Mouse (Mus musculus): ENCODE measurements at regions not wholly inside any gene's neighbourhood (a gene's known extent, or its start where the extent isn't known, plus 50 kb on each side); places are given as distances from the start of the nearest gene placed in this dataset.
A peak's percentile ranks its signal among the peaks of the same experiment; 100 is the strongest.

DNA sequence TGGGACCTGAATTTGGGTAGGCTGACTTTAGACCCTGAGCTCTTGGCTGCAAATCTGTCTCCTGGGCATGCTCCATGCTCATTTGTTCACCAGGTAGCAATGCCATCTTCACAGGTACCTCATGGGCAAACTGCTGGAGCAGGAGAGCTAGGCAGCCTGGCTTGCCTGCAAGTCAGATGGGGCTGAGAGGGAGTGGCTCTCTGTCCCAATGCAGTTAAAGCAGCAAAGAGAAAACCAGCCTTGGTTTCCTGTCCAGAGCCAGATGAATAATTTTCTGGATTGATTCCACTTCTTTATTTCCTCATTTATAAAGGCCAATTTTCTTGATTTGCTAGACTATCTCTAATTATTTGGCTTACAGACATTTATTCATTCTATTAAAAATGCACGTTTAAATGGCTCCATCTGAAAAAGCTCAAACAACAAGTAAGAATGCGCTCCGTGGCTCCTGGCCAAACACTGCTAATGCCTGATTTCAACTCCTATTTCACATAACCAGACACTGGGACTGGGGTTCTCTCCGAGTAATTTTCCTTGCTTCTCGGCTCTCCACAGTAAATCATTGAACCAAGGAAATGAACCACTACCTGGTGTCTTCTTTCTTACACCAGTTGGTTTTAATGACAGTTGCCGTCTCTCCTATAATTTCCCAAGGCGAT, 60.5 kb downstream of the Rsl24d1 start:
- no peak for ATAC-seq (replicated peaks; ENCODE audit: poor library complexity)

DNA sequence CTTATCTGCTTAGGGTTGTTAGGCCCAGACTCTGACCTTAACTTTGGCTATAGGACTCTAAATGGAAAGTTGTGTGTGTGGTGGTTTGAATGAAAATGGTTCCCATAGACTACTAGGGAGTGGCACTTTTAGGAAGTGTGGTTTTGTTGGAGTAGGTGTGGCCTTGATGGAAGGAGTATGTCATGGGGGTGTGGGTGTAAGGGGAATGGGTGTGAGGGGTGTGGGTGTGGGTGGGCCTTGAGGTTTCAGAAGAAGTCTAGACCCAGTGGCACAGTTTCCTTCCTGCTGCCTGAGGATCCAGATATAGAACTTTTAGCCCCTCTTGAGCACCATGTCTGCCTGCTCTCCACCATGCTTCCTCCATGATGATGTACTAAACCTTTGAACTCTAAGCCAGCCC, 63.4 kb downstream of the Rsl24d1 start:
- ATAC-seq (replicated peaks; ENCODE audit: poor library complexity): peak; percentile 39; the same call in 1 of the 2 replicates

DNA sequence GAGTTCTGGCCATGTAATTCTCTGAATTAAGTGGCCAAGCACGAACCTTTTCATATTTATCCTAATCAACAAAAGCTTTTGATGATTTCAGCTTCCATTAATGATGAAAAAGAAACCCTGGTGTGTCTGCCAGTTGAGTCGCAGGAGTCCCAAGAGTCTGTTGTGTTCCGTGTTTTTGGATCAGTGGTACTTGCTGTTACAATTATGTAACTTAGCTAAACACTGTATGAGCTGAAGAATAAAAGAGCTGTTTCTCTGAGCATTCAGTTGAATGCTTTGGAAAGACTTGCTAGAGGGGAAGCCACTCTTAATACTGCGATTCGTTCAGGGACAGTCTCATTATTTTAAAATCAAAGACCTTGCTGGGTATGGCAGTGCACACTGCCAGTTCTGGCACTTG, 70.1 kb downstream of the Rsl24d1 start:
- no peak for ATAC-seq (replicated peaks; ENCODE audit: poor library complexity)

DNA sequence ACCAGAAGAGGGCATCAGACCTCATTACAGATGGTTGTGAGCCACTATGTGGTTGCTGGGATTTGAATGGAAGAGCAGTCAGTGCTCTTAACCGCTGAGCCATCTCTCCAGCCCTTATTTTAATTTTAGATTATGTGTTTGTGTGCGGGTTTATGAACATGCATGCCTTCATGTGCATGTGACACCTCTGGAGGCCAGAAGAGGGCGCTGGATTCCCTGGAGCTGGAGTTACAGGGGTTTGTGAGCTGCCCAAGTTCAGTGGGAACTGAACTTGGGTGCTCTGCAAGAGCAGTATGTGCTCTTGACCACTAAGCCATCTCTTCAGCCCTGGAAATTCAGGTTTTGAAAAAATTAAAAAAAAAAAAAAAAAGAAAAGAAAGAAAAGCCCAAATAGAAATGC, 71.7 kb downstream of the Rsl24d1 start:
- ATAC-seq (replicated peaks; ENCODE audit: poor library complexity): no peak

DNA sequence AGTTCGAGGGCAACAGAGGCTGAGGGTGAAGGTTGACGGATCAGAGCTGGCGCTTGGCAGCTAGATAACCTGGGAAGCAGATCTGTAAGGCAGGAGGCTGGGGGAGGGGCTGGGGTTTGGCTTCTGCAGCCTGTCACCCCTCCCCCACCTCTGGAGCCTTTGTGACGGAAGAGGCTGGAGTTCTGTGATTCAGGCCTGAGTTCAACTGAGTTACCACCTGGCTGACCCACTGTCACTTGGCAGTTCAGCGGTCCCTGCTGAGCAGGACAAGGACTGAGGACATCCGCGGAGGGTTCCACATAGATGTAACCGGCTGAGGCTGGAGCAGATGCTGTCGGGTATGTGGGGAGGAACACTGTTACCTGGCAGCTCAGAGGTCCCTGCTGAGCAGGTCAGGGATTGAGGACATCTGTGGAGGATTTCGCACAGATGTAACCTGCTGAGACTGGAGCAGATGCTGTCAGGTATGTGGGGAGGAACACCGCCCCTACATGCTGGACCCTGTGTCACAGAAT, 79.1 kb downstream of the Rsl24d1 start:
- no peak for ATAC-seq (replicated peaks; ENCODE audit: poor library complexity)

DNA sequence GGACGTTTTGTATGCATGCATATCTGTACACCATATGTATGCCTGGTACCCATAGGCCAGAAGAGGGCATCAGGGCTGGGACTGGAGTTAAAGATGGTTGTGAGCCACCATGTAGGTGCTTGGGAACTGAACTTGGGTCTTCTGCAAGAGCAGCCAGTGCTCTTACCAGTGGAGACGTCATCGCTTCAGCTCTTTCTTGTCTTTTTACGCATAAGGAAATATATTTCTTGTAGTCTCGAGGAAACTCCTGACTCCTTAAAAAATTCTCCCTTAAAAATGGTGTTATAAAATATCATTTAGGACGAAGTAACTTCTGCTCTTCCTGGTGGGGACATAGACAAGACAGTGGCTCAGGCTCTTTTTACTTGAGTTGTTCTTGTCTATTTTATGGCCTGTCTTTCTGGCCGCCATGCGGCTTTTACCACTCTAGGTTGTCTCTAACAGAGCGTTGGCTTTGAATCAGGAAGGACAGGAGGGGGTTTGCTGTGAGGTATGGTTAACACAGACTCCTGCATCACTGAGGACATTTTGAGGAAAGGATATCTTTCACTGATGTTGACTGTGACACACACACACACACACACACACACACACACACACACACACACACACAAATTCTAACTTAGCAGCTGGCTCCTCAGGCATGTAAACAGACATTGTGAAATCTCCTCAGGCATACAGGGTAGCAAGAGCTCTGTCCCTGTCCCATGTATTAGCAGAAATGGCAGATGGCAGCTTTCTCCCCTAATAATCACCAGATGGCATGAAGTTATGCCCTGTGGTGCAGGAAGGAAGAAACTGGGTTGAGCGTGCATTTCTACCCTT, 85.2 kb downstream of the Rsl24d1 start:
- no peak for ATAC-seq (replicated peaks; ENCODE audit: poor library complexity)

DNA sequence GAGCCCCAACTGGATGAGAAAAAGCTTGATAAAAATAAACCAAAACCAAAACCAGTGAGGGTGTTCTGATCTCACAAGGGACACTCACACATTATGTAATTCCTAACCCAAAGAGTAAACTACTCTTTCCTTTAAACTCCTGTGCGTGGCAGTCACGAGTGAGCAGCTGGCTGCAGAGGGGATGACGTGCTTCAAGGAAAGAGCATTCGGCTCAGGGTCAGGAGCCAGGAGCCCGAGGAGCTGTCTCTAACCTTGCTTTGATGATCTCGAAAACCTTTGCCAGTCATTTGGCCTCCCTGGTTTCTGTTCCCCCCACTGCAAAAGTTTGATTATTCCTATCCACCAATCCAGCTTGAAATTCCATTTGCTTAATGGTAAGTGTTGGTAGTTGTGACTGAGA, 109.9 kb downstream of the Rsl24d1 start:
- ATAC-seq (replicated peaks; ENCODE audit: poor library complexity): no peak

DNA sequence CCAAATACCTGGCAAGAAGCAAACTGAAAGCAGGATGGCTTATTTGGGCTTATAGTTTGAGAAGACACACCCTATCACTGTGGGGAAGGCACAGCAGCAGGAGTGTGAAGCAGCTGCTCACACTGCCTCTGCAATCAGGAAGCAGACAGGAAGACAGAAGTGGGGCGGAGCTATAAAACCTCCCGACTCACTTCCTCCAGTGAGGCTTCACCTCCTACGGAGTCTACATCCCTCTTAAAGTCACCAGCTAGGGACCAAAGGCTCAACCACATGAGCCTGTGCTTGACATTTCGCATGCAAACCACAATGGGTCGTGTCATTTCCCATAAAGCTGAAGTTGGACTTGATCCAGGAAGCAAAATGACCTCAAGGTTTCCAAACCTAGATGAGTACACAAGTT, 127.0 kb downstream of the Rsl24d1 start:
- ATAC-seq (replicated peaks; ENCODE audit: poor library complexity): peak; percentile 100

DNA sequence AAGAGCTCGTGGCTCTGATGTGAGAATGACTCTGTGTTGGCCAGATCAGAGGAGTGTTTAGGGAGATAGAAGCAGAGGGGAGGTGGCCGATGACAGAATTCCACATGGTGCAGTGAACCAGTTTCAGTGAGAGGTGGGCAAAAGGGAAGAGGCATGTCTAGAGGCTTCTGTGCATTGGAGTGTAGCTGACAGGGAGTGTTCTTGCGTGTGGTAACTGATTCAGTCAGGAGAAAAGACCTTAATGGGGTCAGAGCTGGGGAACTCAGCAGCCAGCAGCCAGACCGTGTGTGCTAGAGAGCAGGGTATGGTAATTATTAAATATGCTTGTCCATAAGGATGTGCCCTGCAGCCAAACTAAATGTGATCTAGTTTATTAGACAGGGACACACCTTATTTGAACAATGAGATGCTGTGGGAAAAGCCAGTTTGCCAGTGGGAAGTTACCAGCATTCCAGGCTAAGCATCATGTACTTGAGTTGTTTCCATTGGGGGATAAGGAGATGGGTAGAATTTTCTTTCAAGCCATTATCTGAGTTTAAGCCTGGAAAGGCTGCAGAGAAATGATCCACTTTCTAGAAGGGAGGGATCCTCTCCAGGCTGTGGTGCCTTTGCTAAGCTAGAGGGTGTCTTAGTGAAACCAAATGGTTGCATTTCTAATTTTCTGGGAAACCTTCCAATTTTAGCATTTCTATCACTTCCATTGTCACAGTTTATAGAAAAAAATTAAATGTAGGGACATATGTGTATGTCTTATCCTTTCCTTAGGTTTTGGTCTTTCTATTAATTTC, 129.5 kb downstream of the Rsl24d1 start:
- no peak for ATAC-seq (replicated peaks; ENCODE audit: poor library complexity)

DNA sequence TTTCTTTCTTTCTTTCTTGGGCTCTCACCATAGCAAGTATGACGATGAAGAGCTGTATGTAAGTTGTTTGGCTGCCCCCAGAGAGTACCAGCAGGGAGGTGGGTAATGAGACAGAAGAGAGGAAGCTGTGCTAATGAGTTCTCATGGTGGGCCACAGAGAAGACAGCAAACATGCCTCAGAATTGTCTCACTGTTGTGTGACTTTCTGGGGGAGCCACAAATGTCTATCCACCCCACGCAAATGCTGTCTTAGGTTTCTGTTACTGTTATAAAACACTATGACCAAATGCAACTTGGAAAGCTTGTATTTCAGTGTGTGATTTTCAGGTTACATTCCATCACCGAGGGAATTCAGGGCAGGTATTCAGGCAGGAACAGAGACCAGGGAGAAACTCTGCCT, 131.0 kb downstream of the Rsl24d1 start:
- no peak for ATAC-seq (replicated peaks; ENCODE audit: poor library complexity)

DNA sequence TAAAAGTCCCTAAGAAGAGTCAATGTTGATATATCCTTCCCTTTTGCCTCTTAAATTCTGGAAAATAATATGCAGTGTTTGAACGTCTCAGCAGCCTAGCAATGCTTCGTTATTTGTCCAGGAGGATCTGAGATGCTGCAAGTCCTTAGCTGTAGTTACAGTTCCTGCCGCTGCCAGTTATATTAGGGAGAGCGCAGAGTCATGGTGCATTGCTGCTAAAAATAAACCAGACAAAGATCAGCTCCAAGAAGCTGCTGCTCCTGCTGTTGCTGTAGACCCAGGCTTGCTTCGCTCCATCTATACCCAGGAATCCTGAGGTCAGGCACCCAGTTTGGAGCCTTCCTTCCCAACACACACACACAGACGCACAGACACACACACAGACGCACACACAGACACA, 132.3 kb downstream of the Rsl24d1 start:
- ATAC-seq (replicated peaks; ENCODE audit: poor library complexity): no peak

DNA sequence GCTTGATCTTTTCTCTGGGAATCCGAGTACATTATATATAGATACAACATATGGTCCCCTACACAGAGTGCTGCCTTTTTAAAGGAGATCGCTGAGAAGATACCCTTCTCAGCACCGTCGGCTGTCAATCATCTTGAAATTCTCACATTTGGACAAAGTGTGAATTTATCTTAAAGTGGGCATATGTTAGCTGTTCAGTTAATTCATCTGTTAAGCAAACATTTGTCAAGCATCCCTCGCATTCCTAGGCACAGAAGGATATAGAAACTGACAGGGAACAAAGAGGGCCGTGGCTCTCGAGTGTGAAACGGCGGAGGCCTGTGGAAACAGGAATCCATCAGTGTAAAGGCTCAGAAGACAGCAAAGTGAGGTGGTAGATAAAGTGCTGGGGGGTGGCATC, 144.9 kb downstream of the Rsl24d1 start:
- no peak for ATAC-seq (replicated peaks; ENCODE audit: poor library complexity)

DNA sequence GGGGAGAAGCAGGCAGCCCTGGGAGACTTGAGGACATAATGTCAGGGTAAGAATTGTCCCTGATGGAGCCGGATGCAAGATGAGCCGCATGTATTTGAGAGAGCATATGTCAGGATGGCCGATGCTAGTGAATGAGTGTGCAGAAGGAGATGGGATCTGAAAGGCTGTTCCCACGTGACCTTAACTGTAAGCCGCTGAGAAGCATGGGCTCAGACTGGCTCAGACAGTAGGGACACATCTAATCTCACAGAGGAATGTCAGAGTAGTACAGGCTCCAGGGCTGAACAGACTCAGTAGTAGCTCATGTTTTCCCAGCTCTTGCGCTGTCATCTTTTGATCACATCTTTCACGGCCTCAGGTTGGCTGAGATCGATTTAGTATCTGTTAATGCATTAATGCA, 145.4 kb downstream of the Rsl24d1 start:
- ATAC-seq (replicated peaks; ENCODE audit: poor library complexity): no peak

DNA sequence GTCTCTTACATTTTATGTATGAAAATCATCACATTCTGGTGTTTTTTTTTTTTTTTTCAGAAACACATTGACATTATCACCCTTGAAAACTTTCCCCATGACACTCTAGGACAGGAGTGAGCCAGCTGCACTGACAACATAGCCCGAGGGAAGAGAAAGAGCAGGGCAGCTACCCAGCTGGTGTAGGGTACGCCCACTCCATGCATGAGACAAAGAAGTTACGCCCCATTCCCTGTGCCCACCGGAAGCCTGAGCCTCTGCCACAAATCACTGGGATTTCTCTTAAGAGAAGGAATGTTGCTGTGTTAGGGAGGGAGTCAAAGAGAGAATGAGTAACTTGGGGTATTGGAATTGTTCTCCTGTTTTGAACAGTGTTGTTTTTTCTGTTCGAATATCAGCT, 149.5 kb downstream of the Rsl24d1 start:
- no peak for ATAC-seq (replicated peaks; ENCODE audit: poor library complexity)

DNA sequence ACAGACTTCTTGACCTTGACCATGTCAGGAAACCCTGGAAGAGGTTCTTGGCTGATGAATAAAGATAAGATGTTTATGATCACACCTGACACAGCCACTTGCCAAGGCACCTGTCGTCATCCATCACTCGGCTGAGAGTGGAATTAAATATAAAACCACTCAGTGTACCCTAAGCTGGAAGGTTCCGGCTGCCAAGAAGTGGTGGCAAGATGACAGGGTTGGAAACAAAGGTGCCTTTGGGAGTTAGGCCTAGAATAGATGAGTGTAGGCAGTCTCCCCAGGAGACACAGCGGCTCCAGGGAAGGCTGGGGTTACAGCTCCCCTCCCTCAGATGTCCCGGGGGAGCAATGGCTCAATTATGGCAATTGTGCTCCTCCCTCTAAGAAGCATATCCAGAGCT, 157.0 kb downstream of the Rsl24d1 start:
- ATAC-seq (replicated peaks; ENCODE audit: poor library complexity): no peak

DNA sequence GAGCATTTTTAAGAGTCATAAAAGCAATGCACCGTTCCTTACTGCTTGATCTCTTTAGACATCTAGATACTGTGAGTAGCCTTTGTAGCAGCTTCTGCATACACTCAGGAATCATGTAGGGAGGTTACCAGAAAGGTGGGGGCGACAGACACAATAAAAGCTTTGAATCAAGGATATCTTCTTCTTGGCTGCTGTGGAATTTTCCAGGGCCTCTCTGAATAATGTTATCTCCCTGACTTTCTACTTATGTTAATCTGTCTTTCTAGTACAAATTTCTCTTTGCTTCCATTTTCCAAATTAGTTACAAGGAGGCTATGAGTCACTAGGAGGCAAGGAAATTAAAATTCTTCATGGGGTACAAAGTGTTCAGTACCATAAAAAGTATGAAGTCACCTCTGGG, 159.4 kb downstream of the Rsl24d1 start:
- no peak for ATAC-seq (replicated peaks; ENCODE audit: poor library complexity)

DNA sequence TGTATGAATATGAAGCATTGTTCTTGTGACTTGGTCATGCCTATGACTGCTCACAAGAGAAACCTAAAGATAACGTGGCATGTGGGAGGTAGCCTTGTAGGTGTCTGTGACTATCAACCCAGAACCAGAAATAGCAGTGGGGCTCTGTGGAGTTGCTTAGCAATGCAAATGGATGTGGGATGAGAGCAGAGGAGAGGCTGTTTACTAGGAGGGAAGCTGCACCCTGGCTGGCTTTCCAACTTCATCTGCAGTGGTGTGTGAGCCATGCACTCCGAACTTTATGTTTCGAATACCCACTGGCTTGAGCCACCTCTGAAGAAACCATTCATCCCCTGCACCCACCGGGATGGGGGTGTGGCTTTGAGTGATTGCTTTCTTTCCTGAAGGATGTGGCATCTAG, 160.5 kb downstream of the Rsl24d1 start:
- no peak for ATAC-seq (replicated peaks; ENCODE audit: poor library complexity)

DNA sequence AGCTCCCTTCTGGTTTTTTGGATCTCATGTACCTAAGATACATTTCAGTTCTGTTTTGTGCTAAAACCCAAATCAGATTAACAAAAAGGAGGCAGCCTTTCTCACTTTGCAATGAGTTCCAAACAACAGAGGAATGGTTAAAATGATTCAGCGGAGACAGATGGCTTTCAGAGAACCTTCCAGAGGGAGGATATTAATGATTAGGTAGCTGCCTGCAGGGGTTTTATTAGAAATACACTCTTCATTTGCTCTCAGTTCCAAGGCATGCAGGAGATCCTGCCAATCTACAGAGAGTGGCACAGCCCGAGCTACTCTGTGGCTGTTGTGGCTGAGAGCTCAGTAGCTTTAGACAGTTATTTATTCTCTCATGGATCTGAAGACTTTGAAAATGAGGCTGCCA, 162.4 kb downstream of the Rsl24d1 start:
- no peak for ATAC-seq (replicated peaks; ENCODE audit: poor library complexity)

DNA sequence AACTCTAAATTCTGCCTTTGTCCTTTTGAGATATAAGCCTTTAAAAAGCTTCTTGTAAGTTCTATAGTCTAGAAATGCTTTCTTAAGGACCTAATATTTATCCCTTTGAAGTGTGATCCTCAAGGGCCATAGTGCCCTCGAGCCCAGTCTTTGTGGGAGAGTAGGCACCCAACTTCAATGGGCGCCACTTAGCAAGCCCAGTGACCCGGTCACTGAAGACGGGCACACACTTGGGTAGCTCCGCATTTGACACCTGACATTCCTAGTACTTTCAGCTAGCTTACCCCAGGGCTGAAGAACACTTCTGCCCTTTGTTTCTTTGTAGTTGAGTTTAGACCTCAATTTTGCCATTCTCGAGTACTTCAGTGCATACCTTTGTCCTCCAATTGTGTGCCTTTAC, 182.1 kb downstream of the Rsl24d1 start:
- no peak for ATAC-seq (replicated peaks; ENCODE audit: poor library complexity)

DNA sequence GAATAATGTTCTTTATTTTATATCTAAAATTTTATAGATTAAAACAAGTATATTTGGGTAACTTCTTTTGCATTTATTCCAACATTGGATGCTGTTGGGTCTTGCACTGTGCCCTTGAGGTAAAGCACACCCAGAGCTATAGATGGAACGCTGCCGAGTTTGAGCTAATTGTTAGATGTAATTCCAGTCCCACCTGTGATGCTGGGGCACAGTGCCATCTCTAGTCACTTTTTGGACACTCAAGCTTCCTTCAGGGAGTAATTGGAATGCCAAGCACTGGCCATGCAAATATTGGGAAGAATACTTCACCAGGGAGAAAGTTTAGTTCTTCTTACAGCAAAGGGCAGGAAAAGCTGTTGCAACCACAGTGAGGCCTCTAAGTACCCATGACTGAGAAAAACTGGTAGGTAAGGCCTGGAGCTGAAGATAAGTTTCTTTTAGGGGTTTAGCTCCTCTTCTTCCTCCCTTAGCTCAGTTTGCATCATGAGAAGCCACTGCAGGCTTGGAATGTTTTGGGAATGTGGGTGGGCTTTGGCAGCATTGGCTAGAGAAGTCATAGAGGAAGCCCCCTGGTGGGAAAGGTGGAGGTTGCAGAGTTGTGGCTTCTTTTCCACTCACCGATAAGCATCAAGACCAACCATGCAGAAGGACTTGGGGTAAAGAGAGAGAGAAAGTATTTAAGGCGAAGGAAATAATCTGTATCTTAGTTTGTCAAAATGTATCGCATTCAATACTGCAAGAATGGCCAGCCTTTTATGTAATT, 189.1 kb downstream of the Rsl24d1 start:
- no peak for ATAC-seq (replicated peaks; ENCODE audit: poor library complexity)

DNA sequence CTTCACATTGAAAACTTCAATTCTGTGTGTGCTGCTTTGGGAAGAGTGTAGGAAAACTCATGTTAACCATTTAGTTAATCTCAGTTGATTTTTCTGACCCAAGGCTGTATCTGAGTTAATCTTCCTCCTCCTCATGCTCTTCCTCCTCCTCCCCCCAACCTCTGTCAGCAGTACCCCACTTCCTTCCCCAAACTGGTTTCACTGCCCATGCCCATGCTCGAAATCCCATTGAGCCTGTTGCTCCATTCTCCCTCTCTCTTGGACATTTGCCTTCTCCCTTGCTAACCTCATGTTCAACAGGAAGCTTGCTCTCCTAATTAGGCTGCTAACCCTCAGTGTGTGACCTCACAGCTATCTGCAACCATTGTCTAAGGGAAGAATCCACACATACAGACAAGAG, 203.8 kb downstream of the Rsl24d1 start:
- ATAC-seq (replicated peaks; ENCODE audit: poor library complexity): peak; percentile 86
